Mouse (Mus musculus) MEL (cell line): ENCODE results near the gene Zfp768.

Source experiments
- BHLHE40 ChIP-seq: IDR thresholded peaks from 2 replicates; pipeline ENCODE4 v1.6.1; 2012; ENCODE audit warnings: low read depth, mild to moderate bottlenecking, inconsistent platforms, low read length, improper control_type of control experiment, borderline replicate concordance
- CHD2 ChIP-seq: IDR thresholded peaks from 2 replicates; pipeline ENCODE4 v1.6.1; 2011; ENCODE audit warnings: low read length, improper control_type of control experiment
- CTCF ChIP-seq, 3 experiments: IDR thresholded peaks in 2 of 3; conservative IDR thresholded peaks in 1 of 3; 2 replicates each; pipeline ENCODE4 v1.5.1; 2011 to 2012; ENCODE audit warnings: low read length in 3 of 3, low read depth in 2 of 3, mild to moderate bottlenecking in 2 of 3, improper control_type of control experiment in 1 of 3, inconsistent platforms in 1 of 3, mixed read lengths in 1 of 3, moderate library complexity in 1 of 3; ENCODE audit not compliant: control insufficient read depth in 1 of 3, insufficient read depth in 1 of 3, poor library complexity in 1 of 3, severe bottlenecking in 1 of 3
- EP300 ChIP-seq, 2 experiments: IDR thresholded peaks; 2 replicates each; pipeline ENCODE4 v1.6.1; 2011; ENCODE audit warnings: improper control_type of control experiment in 2 of 2, low read length in 2 of 2, low read depth in 1 of 2, mild to moderate bottlenecking in 1 of 2
- GATA1 ChIP-seq: IDR thresholded peaks from 2 replicates; pipeline ENCODE4 v1.6.1; 2011; ENCODE audit warnings: low read depth, low read length, improper control_type of control experiment
- HCFC1 ChIP-seq: IDR thresholded peaks from 2 replicates; pipeline ENCODE4 v1.6.1; 2012; ENCODE audit warnings: low read depth, mild to moderate bottlenecking, inconsistent platforms, low read length, improper control_type of control experiment, moderate library complexity
- KAT2A ChIP-seq: conservative IDR thresholded peaks from 2 replicates; pipeline ENCODE4 v1.6.1; 2012; ENCODE audit warnings: low read depth, low read length, improper control_type of control experiment, inconsistent platforms
- MAFK ChIP-seq: IDR thresholded peaks from 2 replicates; pipeline ENCODE4 v1.6.1; 2011; ENCODE audit warnings: low read depth, mild to moderate bottlenecking, low read length, improper control_type of control experiment, borderline replicate concordance
- MAZ ChIP-seq: IDR thresholded peaks from 2 replicates; pipeline ENCODE4 v1.6.1; 2012; ENCODE audit warnings: low read depth, mild to moderate bottlenecking, inconsistent platforms, low read length, improper control_type of control experiment
- POLR2A ChIP-seq, 2 experiments: IDR thresholded peaks; 2 replicates each; pipeline ENCODE4 v1.6.1; 2011 to 2012; ENCODE audit warnings: low read length in 2 of 2, mild to moderate bottlenecking in 2 of 2, control low read depth in 1 of 2, improper control_type of control experiment in 1 of 2, low read depth in 1 of 2, moderate library complexity in 1 of 2; ENCODE audit not compliant: control insufficient read depth in 1 of 2, insufficient read depth in 1 of 2, poor library complexity in 1 of 2
- RCOR1 ChIP-seq: IDR thresholded peaks from 2 replicates; pipeline ENCODE4 v1.6.1; 2012; ENCODE audit warnings: low read depth, mild to moderate bottlenecking, inconsistent platforms, low read length, improper control_type of control experiment
- SIN3A ChIP-seq: IDR thresholded peaks from 2 replicates; pipeline ENCODE4 v1.6.1; 2012; ENCODE audit warnings: low read length, improper control_type of control experiment, inconsistent platforms
- USF1 ChIP-seq: IDR thresholded peaks from 2 replicates; pipeline ENCODE4 v1.6.1; 2014; ENCODE audit warnings: low read depth, mild to moderate bottlenecking, inconsistent platforms, low read length, improper control_type of control experiment, moderate library complexity
- USF2 ChIP-seq, 2 experiments: IDR thresholded peaks; 2 replicates each; pipeline ENCODE4 v1.6.1; 2011 to 2012; ENCODE audit warnings: improper control_type of control experiment in 2 of 2, low read length in 2 of 2, borderline replicate concordance in 1 of 2, inconsistent platforms in 1 of 2, low read depth in 1 of 2, mild to moderate bottlenecking in 1 of 2; ENCODE audit not compliant: insufficient read depth in 1 of 2

GRCm38 (mm10) chr7:127313912-127314311 is 31.5 kb downstream of the Zfp768 start:
- TF ChIP-seq POLR2A (IDR thresholded peaks at IDR 0.05; ENCODE audit: control insufficient read depth in 1 of 2, insufficient read depth in 1 of 2, low read depth in 1 of 2, low read length in 2 of 2, poor library complexity in 1 of 2) = no peak
- TF ChIP-seq CTCF (IDR thresholded peaks at IDR 0.05 in 2 of 3, conservative IDR thresholded peaks at IDR 0.05 in 1 of 3; ENCODE audit: control insufficient read depth in 1 of 3, insufficient read depth in 1 of 3, low read depth in 2 of 3, low read length in 3 of 3, poor library complexity in 1 of 3, severe bottlenecking in 1 of 3) = no peak
- TF ChIP-seq CHD2 = no peak
- TF ChIP-seq MAFK = no peak
- no peak for TF ChIP-seq MAZ
- no peak for TF ChIP-seq HCFC1
- TF ChIP-seq GATA1 = no peak
- TF ChIP-seq KAT2A = no peak
- no peak for TF ChIP-seq USF2 (IDR thresholded peaks at IDR 0.05; ENCODE audit: borderline replicate concordance in 1 of 2, insufficient read depth in 1 of 2, low read depth in 1 of 2, low read length in 2 of 2)
- no peak for TF ChIP-seq EP300 (IDR thresholded peaks at IDR 0.05; ENCODE audit: low read depth in 1 of 2, low read length in 2 of 2)
- TF ChIP-seq BHLHE40 = no peak
- no peak for TF ChIP-seq RCOR1
- TF ChIP-seq SIN3A = no peak
- TF ChIP-seq USF1 = no peak
